Mouse (Mus musculus) urinary bladder, postnatal 14 days (tissue): ENCODE measurements around the gene Ppp1r7.
"Not testable (repeated sequence)": the region's sequence is repeated elsewhere in the genome, so short reads cannot be mapped to it uniquely, and the experiment has no call there.

Source experiments
- DNase-seq: peaks from one replicate; pipeline ENCODE4 v3.0.0; 2021; ENCODE audit warnings: low spot score

Ppp1r7 gene

DNA sequence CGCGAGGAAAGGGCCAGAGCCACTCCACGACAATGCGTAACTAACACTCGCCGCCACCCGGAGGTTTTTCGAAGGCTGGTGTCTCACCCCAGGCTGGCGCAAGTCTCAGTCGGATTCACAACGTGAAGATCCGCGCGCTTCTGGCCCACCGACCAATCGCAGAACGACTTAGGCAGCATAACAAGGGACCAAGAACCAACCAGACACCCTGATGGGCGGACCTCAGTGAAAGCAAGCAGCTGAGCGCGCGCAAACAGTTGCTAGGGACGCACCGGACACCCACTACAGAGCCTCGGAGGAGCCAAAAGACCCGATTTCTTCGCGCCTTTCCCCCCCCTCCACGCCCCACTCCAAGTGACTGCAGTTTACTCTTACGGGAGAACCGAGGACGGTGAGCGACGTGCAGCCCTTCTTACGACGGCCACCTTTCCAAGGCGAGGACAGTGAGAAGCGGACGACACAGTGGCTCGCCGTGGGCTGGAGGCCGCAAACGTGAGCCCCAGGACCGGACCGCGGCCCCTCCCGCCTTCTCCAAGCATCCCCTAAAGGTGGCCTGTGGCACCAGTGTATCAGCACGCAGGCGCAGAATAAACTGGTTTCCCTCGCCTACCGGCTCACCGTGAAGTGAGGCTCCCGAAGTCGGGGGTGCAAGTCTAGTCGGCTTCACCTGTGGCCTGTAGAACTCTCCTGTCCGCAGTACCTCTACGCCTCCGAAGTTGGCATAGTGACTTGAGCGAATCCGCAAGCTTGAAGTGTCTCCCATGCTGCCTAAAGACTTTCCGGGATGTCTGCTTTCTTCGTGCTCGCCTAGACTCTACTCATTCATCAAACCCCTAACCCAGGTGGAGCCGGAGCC is at the start of gene Ppp1r7, which contains the start of gene Pask:
Gene Ppp1r7, plus strand, starts transcription at position 207 of the 856 bp plus-strand sequence.
Gene Pask, minus strand, starts transcription at position 835 of the 856 bp plus-strand sequence.
- peak; percentile 95 for DNase-seq

DNA sequence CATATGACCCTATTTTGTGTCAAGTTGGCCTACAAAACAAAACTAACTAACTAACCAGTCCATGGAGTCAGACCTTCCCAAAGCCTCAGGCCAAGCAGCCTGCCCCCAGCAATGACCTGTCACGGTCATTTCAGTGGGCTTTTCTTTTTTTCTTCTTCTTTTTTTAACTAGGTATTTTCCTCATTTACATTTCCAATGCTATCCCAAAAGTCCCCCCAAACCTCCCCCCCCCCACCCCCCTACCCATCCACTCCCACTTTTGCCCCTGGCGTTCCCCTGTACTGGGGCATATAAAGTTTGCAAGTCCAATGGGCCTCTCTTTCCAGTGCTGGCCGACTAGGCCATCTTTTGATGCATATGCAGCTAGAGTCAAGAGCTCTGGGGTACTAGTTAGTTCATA is 48.2 kb upstream of the Ppp1r7 start:
- DNase-seq, result not testable (repeated sequence)

DNA sequence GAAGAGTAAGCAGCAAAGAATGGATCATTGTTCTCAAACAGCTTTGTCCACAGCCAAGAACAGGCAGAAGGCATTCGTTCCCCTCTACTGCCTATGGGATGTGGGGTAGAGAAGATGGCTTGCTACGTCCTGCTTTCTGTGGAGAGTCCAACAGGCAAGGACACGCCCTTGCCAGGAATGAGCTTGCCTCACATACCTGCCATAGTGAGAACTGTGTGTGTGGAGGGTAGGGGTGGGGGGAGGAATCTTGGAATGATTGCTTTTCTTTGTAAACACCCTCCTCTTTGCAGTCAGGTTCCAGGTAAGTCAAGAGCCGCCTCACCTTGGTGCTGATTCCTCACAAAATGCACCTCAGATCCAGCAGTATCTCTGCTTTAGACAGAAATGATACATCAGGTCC is 42.9 kb upstream of the Ppp1r7 start:
- DNase-seq, result peak; percentile 32

DNA sequence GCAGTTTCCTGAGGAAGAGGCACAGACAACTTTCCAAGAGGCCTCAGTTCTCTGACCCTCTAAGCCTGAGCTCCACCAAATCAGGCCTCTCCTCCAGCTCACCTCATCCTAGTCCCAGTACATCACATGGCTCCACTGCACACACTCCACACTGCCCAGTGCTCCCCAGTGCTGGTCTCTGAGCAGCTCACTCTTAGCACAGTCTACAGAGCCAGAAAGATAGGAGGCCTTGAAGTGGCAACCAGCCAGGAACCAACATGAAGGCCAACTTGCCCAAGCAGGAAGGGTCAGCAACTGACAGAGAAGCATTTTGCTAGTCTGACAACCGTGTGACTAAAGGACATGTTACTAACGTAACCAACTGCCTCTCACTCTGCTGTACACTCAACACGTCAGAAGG is 42.1 kb upstream of the Ppp1r7 start:
- DNase-seq, result no peak

DNA sequence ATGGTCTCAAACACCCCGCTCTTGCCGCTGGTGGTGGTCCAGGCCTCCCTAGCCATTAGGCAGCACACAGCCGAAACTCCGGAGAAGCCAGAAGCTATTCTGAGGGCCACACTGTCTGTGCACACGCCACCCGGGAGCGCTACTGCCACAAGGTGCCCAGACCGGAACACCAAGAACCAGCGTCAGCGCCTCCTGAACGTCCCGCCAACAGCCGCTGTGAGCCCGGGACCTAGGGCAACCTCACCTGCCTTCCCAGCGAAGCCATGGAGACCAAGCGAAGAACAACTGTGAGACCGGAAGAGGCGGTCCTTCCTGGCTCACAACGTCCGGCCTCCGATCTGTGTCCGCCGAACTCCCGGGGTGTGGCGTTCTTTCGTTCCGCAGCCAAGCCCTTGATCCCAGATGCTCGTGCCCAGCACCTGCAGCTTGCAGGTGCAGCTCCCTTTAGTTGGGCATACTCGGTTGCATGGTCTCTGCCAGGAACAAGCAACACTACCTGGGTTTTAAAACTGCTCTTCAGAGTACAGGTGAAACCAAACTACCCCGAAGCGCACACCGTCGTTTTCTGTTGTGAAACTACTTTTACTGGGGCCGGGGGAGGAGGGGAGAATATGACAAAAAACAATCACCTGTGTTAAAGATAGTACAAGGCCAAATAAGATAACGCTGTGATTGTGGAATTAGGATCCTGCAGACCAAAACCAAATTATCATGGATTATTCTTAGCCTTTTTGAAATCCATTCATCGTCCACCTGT is 36.9 kb upstream of the Ppp1r7 start, which contains the start of gene Mterf4:
Gene Mterf4, minus strand, starts transcription at position 335 of the 757 bp plus-strand sequence.
- peak; percentile 80 for DNase-seq

DNA sequence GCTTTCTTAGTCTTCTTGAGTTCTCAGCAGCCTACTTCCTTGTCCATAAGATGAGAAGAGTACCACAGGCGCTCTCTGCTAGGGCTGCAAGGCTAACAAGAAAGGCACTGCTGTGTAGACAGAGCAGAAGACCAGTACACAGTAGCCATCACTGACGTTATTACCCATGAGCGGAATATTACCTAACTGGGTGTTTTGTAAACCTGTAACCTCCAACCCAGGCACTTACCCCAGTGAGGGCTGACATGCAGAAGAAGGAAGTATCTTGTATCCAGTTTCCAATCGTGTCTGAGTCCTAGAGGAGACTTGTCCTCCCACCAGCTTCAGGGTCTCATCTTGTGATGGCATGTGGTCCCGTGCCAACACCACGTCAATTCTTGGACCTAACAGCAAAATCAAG is 18.7 kb upstream of the Ppp1r7 start:
- DNase-seq, result no peak

DNA sequence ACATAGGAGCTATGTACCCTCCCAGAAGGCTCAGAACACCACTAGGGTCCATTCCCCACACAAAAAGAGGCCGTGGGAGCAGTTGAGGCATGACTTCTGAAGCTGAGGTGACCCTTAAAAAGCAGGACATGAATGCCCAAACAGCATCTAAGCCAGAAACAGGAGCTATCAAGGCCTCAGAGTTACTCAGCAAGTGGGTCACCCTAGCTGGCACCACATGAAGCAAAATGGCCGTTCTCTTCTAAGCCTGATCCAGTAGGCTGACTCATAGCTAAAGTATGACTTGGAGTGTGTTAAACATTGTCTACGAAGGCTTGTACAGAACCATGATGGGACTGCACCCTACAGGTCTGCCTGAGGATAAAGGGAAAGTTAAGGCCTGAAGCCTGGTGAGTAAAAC is 16.2 kb upstream of the Ppp1r7 start:
- no peak for DNase-seq

DNA sequence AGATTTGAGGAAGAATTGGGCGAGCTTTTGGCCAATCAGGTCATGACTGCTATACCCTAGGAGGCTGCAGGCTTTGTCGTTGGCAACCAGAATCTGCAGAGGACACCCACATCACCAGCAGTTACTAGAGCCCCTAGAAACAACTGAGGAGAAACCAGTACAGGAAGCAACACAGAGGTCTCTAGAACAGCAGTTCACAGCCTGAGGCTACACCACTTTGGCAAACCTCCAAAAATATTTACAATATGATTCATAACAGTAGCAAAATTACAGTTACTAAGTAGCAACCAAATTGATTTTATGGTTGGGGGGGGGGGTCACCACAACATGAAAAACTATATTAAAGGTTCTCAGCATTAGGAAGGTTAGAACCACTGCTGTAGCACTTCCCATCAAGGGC is 8.0 kb upstream of the Ppp1r7 start:
- DNase-seq, result peak; percentile 10

DNA sequence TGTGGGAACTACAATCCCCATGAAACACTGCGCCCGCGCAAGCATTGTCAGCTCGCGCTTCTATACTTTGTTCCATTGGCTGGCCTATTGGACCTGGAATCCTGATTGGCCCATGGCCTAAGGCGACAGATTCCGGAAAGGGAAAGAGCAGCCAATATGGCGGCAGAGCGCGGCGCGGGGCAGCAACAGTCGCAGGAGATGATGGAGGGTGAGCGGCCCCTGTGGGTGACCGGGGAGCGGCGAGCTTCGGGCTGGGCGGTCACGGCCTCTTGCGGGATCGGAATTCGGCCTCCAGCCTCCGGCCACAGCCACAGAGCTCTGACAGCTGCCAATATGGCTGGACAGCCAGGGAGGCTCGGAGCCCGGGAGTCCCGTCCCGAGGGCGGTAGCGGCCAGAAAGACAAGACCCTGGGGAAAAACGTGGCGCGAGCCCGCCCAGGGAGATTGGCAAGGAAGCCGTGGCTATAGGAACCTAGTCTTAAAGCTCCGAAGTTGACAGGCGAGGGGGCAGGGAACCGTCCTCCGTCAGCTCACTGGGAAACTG is 922 bp downstream of the Ppp1r7 start:
- DNase-seq, result peak; percentile 95

DNA sequence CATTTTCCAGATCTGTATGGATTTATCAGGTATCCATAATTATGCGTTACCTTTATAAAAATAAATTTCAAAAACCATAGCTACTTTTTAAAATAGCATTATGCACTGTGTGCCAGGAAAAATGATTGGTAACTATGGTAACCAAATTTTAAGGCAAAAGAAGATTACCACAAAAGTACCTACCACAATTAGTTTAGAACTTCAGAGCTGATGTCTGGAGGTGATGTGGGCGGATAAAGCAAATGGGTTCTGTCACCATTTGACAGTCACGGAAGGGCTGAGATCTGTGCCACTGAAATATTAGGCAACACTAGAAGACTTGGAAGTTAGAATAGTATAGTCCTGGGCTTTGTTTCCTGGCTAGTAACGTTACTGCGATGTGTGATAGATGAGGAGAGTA is 4.5 kb downstream of the Ppp1r7 start:
- no peak for DNase-seq

DNA sequence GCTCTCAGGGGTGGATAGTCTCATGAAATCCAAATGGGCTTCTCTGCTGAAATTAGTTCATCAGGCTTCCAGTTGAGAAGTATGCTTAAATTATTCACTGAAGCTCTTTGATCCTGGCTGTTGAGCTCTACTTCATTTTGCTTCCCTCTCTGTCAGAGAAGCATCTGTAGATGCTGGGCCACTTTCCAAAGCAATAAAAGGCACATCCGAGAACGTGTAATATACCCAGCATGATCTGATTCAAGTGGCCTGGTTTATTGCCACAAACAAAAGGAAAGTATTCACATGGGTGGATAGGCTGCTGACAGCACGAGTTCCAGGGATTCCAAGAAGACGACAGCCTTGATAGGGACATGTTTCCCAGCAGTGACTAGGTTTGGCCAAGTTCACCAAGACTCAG is 7.0 kb downstream of the Ppp1r7 start:
- DNase-seq, result no peak

DNA sequence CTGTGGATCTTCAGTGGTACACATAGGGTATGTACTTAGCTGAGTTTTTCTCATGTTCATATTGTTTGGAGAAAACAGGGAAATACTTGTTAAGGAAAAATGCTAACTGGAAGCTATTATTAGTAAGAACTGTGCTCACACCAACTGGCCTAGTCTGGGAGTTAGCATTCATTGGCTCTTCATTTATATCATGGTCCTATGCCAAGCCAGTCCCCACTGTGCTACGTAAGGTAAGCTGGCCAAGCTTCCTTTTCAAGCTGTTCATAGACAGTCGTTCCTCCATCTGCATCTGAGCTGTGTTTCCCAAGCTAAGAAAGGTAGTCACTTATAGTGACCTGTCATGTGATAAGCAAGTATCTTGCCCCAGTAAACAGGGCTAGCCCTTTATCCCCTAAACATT is 10.1 kb downstream of the Ppp1r7 start:
- no peak for DNase-seq

DNA sequence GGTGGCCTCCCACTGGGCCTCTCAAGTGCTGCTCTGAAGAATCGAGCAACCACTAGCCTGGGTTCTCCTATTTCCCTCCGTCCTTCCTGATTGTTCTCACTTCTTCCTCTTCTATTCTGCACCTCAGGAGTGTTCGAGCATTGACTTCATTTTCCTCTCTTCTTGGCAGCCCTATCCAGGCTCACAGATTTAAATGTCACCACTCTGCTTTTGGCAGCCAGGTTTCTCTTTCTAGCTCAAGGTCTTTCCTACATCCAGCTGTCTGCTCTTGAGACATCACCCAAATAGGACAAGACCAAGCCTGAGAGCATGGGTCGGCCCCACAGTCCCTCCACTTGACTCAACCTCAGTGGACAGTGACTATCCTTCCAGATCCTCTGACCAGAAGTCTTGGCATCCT is 20.0 kb downstream of the Ppp1r7 start:
- no peak for DNase-seq

DNA sequence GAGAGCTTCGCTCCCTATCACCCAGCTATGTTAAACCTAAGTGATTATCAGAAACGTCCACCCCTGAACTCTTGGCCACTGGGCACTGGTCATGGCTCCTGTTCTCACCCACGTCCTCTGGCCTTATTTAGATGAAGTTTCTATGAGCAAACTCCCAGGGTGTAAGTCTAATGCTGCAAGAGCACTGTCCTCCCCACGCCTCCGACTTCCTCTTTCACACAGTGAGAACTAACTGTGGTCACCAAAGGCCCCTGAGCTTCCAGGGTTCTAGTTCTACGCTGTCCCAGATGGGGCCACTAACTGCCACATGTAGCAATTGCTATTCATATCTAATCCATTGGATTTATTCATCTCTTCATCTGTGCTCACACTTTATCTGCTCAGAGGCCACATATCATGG is 23.0 kb downstream of the Ppp1r7 start:
- no peak for DNase-seq

DNA sequence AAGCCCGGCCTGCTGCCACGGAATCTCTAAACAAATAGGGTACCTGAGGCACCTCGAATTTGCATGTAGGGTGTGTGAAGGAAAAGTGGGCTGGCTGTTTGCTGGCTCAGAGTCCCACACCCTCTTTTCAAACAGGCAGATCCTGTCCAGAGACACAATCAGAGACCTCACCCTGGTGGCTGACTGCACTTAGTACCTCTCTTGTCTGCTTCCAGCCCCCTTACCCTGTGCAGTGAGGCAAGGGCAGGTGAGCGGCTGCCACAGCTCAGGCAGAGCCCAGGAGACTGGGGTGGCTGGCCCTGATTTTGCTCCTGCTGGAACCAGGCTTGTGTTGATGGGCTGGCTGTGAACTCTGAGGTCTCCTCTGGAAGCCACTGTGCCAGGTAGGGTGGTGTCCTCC is 31.0 kb downstream of the Ppp1r7 start, which contains the start of gene Ano7:
Gene Ano7, plus strand, starts transcription at position 266 of the 400 bp plus-strand sequence.
- DNase-seq, result no peak

DNA sequence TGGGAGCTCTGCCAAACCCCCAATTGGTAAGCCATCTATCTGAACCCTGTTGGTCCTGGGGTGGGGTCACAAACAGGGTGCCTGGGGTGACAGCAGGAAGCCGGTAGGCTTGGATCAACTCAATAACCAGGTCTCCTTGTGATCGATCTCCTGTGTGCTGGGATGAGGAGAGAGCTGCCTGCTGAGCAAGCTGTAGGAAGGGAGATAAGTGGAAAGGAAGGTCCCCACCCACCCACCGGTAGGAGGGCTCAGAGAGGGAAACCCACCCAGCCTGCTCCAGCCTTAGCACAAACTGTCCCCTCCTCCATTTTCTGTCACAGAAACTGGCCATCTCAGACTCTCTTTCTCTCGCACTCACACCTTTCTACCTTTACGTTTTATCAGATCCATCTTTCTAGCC is 34.7 kb downstream of the Ppp1r7 start:
- DNase-seq, result no peak

DNA sequence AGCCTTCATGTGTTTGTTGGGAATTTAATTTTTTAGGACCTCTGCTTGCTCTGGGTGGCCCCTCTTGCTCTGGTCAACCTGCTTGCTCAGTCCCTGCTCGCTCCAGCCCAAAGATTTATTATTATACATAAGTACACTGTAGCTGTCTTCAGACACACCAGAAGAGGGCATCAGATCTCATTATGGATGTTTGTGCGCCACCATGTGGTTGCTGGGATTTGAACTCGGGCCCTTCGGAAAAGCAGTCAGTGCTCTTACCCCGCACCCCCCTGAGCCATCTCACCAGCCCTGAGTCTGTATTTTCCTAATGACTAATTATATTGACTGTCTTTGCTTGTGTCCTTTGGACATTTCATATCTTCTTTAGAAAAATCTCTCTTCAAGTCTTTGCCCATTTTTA is 36.5 kb downstream of the Ppp1r7 start:
- DNase-seq, result no peak

DNA sequence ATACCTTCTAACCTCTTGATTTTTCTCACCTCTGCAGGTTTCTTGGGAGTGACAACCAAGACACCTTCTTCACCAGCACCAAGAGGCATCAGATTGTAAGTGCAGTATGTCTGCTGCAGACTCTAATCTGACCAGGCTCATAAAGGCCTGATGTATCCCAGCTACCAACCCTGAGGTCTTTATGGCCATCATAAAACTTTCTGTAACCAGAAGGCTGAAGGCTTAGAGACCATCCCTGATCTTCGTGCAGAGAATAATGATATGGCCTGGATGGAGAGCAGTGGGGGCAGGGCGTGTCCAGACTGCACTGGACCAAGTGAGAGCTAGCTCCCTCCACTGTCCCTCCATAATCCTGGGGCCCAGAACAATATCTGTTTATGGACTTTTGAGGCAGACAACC is 44.5 kb downstream of the Ppp1r7 start:
- no peak for DNase-seq

DNA sequence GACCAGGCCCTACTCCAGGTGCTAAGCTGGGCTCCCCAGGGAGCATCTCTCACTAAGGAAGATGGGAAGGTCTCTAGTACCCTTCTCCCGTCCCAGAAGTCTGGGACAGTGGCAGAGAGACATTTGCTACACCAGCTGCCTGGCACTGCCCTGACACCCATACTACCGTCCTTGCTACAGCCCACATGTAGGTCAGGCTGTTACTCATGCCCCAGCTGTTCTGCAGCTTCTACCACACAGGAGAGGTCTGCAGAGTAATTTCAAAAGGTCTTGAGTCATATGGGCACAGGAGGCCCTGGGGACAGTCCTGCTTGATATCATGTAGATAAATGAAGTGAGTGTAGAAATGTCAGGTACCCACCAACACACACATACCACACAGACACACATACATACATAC is 46.3 kb downstream of the Ppp1r7 start:
- DNase-seq, result no peak

DNA sequence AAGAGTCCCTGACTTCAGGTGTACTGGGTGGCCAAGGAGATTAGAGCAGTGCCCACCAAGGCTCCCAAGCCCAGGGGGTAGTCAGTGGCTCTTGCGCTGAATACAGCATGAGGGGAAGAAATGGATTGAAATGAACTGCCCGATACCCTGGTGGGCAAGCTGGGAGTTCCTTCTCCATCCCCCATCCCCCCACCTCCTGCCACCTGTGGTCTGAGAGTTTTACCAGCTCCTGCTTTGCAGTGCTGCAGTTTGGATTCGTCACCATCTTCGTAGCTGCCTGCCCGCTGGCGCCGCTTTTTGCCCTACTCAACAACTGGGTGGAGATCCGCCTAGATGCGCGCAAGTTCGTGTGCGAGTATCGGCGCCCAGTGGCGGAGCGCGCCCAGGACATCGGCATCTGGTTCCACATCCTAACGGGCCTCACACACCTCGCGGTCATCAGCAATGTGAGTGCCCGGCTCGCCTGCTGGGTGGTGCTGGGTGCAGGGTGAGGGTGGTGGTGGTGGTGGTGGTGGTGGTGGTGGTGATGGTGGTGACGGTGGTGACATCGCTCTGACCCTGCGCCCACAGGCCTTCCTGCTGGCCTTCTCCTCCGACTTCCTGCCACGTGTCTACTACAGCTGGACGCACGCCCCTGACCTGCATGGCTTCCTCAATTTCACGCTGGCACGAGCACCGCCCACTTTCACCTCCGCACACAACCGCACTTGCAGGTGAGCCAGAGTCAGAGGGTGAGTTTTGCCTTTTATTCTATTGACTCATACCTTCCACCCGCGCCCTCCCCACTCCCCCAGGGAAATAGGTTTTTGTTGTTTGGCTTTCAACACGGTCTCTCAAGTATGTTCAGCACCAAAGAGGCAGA is 58.8 kb downstream of the Ppp1r7 start:
- peak; percentile 34 for DNase-seq

DNA sequence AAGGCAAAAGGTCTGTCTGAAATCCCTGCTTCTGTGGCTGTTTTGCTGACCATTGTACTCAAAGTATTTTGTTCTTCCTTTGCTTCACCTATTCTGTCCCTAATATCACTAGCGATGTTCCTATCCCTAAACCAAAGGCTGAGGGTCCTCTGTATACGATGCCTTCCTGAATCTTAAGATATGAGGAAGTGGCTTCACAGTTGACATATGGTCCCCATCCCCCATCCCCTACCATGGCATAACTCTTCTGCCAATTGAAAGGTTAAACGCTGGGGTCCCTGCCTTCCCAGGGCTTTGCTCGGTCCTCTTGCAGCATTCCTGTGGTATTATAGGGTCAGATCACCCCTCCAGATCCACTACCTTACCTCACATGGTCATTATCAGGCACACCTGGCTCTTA is 60.7 kb downstream of the Ppp1r7 start:
- no peak for DNase-seq
